Mouse (Mus musculus): Measurements from ENCODE around the gene Pbx4. TPM values are rescaled to one million over a fixed set of nuclear protein-coding genes. Genes with fewer than 3 reads are reported as not detected.

Gene Pbx4
- total and polyA plus RNA-seq, 3 experiments: 1.0 to 5.9 (median 2.4) TPM

- TF ChIP-seq MEF2A (IDR thresholded peaks at IDR 0.05; ENCODE audit: borderline replicate concordance, low read depth, low read length) (peak; percentile 64; the same call in 1 of the 2 replicates), SMC3 (IDR thresholded peaks at IDR 0.05; ENCODE audit: low read depth, low read length) (no peak), KAT2A (IDR thresholded peaks at IDR 0.05; ENCODE audit: insufficient replicate concordance, low read length) (peak; percentile 94; the same call in 1 of the 2 replicates), POLR2AphosphoS2 (IDR thresholded peaks at IDR 0.05; ENCODE audit: low read depth, low read length) (peak; percentile 96), TBP (conservative IDR thresholded peaks at IDR 0.05; ENCODE audit: low read depth, low read length) (peak; percentile 84; the same call in 1 of the 2 replicates), NELFE (IDR thresholded peaks at IDR 0.05; ENCODE audit: low read depth, low read length) (peak; percentile 86), USF1 (IDR thresholded peaks at IDR 0.05; ENCODE audit: low read depth, low read length) (no peak), ZMIZ1 (IDR thresholded peaks at IDR 0.05; ENCODE audit: low read depth, low read length) (no peak; the same call in 1 of the 2 replicates), ETS1 (conservative IDR thresholded peaks at IDR 0.05; ENCODE audit: low read depth, low read length) (peak; percentile 46), MXI1 (IDR thresholded peaks at IDR 0.05; ENCODE audit: low read depth, low read length) (peak; percentile 71; the same call in 1 of the 2 replicates), GABPA (IDR thresholded peaks at IDR 0.05; ENCODE audit: insufficient replicate concordance, low read depth, low read length) (peak; percentile 44; the same call in 1 of the 2 replicates), RCOR1 (conservative IDR thresholded peaks at IDR 0.05; ENCODE audit: low read depth, low read length) (peak; percentile 89), HCFC1 (IDR thresholded peaks at IDR 0.05; ENCODE audit: low read depth, low read length) (peak; percentile 97), ELF1 (IDR thresholded peaks at IDR 0.05; ENCODE audit: low read depth, low read length) (peak; percentile 100), ZC3H11A (IDR thresholded peaks at IDR 0.05; ENCODE audit: low read depth, low read length) (no peak), PAX5 (IDR thresholded peaks at IDR 0.05; ENCODE audit: low read length) (no peak), CHD2 (IDR thresholded peaks at IDR 0.05; ENCODE audit: low read length) (no peak; the same call in 1 of the 2 replicates), NRF1 (IDR thresholded peaks at IDR 0.05; ENCODE audit: low read depth, low read length) (peak; percentile 80), POLR2A (IDR thresholded peaks at IDR 0.05; ENCODE audit: low read depth, low read length) (peak; percentile 86), MAZ (IDR thresholded peaks at IDR 0.05; ENCODE audit: low read depth, low read length) (peak; percentile 77), USF2 (conservative IDR thresholded peaks at IDR 0.05; ENCODE audit: low read depth, low read length) (no peak)
Observed at GRCm38 (mm10) chr8:69901484-69902162, 69.3 kb downstream of the Pbx4 start (continued).

- peak; percentile 67 for DNase-seq (ENCODE audit: extremely low read depth)
Observed at GRCm38 (mm10) chr8:69902163-69903062, 70.1 kb downstream of the Pbx4 start, which contains the start of the genes Tssk6, Ndufa13 and Yjefn3. Tssk6 (plus strand) TSS chr8:69902184. Ndufa13 (minus strand) TSS chr8:69902558. Yjefn3 (minus strand) TSS chr8:69902712.

More at GRCm38 (mm10) chr8:69902163-69903062, 70.1 kb downstream of the Pbx4 start, which contains the start of the genes Tssk6, Ndufa13 and Yjefn3:
- Histone ChIP-seq H3K79me2 (replicated peaks; ENCODE audit: control insufficient read depth, extremely low read depth, insufficient read depth, poor library complexity, severe bottlenecking) (peaks cover 29% of the 10 kb centered on the region), H3K9ac (ENCODE audit: insufficient read depth, low read depth) (peak within 1 kb of the TSS; percentile 93), H3K27ac (ENCODE audit: insufficient read depth, low read depth) (peak within 1 kb of the TSS; percentile 84), H3K4me2 (ENCODE audit: insufficient read depth, low read depth, poor library complexity, severe bottlenecking) (peak within 1 kb of the TSS; percentile 77), H3K27me3 (replicated peaks) (no peaks in the 10 kb centered on the region), H3K4me3 (replicated peaks in 1 of 3; ENCODE audit: low read depth in 2 of 3, low read length in 2 of 3, poor library complexity in 1 of 3) (peak within 1 kb of the TSS; percentile 83 to 92 (median 88)), H3K36me3 (replicated peaks in 1 of 2; ENCODE audit: control insufficient read depth in 1 of 2, insufficient read depth in 1 of 2, low read length in 1 of 2) (peaks cover 12 to 33% of the 10 kb centered on the region in 2 experiments), H3K4me1 (ENCODE audit: control insufficient read depth in 1 of 2, insufficient read depth in 2 of 2) (peaks cover 5 to 39% of the 10 kb centered on the region in 2 experiments), H3K9me3 (replicated peaks; ENCODE audit: low read length) (no peaks in the 10 kb centered on the region)
- dilution Hi-C loops (cut with MboI; ENCODE audit: extremely low pct_ligation_motif_present, extremely low pct_unique_long_range_greater_than_20kb, low sequenced_read_pairs) (no loop called here), in situ Hi-C loops (cut with MboI; ENCODE audit: low pct_ligation_motif_present, low pct_unique_long_range_greater_than_20kb, low sequenced_read_pairs) (no loop called here)
- TF ChIP-seq RAD21 (IDR thresholded peaks at IDR 0.05; ENCODE audit: low read depth, low read length): no peak
- TF ChIP-seq MYC (IDR thresholded peaks at IDR 0.05; ENCODE audit: low read depth, low read length): peak; percentile 80
- TF ChIP-seq MAZ (IDR thresholded peaks at IDR 0.05; ENCODE audit: low read depth, low read length): no peak
- no peak for TF ChIP-seq NRF1 (IDR thresholded peaks at IDR 0.05; ENCODE audit: low read depth, low read length)
- no peak for TF ChIP-seq TCF12 (IDR thresholded peaks at IDR 0.05; ENCODE audit: low read depth, low read length)
- peak; percentile 94 for TF ChIP-seq BHLHE40 (IDR thresholded peaks at IDR 0.05; ENCODE audit: low read depth, low read length)
- peak; percentile 59 for TF ChIP-seq IRF4 (IDR thresholded peaks at IDR 0.05; ENCODE audit: low read depth, low read length)
- TF ChIP-seq ETS1 (conservative IDR thresholded peaks at IDR 0.05; ENCODE audit: low read depth, low read length): peak; percentile 78
- TF ChIP-seq CTCF (conservative IDR thresholded peaks at IDR 0.05 in 1 of 2, IDR thresholded peaks at IDR 0.05 in 1 of 2; ENCODE audit: low read depth in 2 of 2, low read length in 2 of 2): peak in 1 of 2 experiments; percentile 2; a peak in 1 of 4 replicates

Data from CH12.LX (cell line).